ENCODE assay signal across 14 mouse cellular contexts in the genomic region with DNA sequence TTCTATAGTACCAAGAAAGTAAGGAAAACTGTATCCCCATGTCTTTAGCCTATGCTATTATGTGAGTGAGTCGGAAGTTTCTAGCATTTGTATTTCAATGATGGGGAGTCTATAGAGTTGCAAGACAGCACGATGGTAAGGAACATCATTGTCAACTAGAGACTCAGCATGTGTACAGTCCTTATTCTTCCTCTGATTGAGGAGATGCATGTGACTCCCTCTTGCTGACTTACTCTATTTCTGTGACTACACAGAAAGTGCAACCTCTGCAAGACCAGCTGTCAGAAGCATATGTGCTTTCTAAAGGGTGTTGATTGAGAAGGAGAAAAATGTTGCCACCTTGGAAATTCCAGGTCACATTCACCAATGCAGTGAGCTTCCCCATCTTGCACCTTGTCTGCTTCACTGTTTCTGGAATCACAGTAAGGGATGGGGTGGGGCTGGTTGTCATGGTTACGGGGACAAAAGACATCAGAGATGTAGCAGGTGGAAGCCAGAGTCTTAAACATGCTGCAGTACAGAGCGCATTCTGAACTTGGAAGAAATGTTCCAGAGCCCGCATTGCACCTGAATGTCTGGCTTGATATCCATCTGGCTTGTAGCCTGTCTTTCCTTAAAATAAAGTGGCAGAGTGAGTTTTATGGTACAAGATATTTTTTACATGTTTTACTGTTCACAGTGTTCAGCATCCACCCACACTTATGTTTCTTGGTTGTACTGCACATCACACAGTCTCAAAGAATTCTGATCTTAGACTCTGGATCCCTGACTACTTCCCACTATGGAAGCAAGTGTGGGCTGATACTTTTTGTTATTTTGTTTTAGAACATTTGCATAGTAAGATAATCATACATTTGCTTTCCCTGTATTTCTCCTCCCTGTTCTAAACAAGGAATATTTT. TPM values are rescaled to one million over a fixed set of nuclear protein-coding genes. Genes with fewer than 3 reads are reported as not detected.
A peak's percentile ranks its signal among the peaks of the same experiment; 100 is the strongest.
DNase-seq lines count a peak whose midpoint lies in the region; ATAC-seq and TF ChIP-seq lines count a peak whose summit lies in the region.
"Had no signal": no experiment of that assay in that cellular context is flagged by ENCODE, and none has a peak within 500 bp of the region (broad histone marks: within the 10 kb centered on the region; RNA-seq: fewer than 3 reads in every experiment).

No protein-coding gene starts in this region.

- H3K4me1 ChIP-seq in hindbrain, embryonic 14.5 days (replicated peaks; ENCODE audit: control insufficient read depth, insufficient read depth, low read length), result no peaks in the 10 kb centered on the region; the same call in 1 of the 2 replicates
- peaks cover 6% of the 10 kb centered on the region; the same call in 1 of the 2 replicates for H3K4me1 ChIP-seq in hindbrain, embryonic 13.5 days (replicated peaks)

- H3K27ac ChIP-seq in hindbrain, embryonic 14.5 days, result no peak overlapping the region
- no peak overlapping the region for H3K27ac ChIP-seq in hindbrain, embryonic 13.5 days
- H3K27ac ChIP-seq in left cerebral cortex, adult 2 months, result peak overlapping the region; percentile 17

- H3K27me3 ChIP-seq in hindbrain, embryonic 14.5 days (ENCODE audit: control insufficient read depth, insufficient read depth, low read length), result no peaks in the 10 kb centered on the region
- no peaks in the 10 kb centered on the region for H3K27me3 ChIP-seq in hindbrain, embryonic 13.5 days

- no peaks in the 10 kb centered on the region for H3K36me3 ChIP-seq in hindbrain, embryonic 14.5 days (replicated peaks; ENCODE audit: control insufficient read depth, insufficient read depth)
- H3K36me3 ChIP-seq in hindbrain, embryonic 13.5 days, result no peaks in the 10 kb centered on the region

- intact Hi-C loops in left cerebral cortex, adult 2 months (cut with DNase I), result loop anchor here (1.0 to 10.0 kb wide), 3 partner anchors 54 to 372 kb away; no protein-coding TSS in a partner anchor

- peak; percentile 70; the same call in 1 of the 2 replicates for ATAC-seq in hindbrain, embryonic 14.5 days (ENCODE audit: low FRiP score)
- ATAC-seq in hindbrain, embryonic 13.5 days (ENCODE audit: low FRiP score), result no peak
- ATAC-seq in frontal cortex, adult (ENCODE audit: low TSS enrichment), result peak; percentile 89
- ATAC-seq: CD4-positive, CD25-positive, alpha-beta regulatory T cell, adult 4 months; intestine, embryonic 16.5 days had no signal

- 71% methylated on average over 5 of the region's 5 CpGs for WGBS in hindbrain, embryonic 14.5 days
- 77% methylated on average over 5 of the region's 5 CpGs for WGBS in hindbrain, embryonic 13.5 days

- no peak overlapping the region for H3K4me2 ChIP-seq in hindbrain, embryonic 14.5 days (replicated peaks)
- no peak overlapping the region for H3K4me2 ChIP-seq in hindbrain, embryonic 13.5 days

- H3K9me3 ChIP-seq in hindbrain, embryonic 14.5 days (ENCODE audit: control insufficient read depth, low read length), result no peaks in the 10 kb centered on the region
- no peaks in the 10 kb centered on the region for H3K9me3 ChIP-seq in hindbrain, embryonic 13.5 days

- peak; percentile 69 for DNase-seq in hindbrain, embryonic 14.5 days (ENCODE audit: low spot score)
- DNase-seq in left cerebral cortex, adult 2 months (ENCODE audit: extremely low spot score in 1 of 2, low spot score in 2 of 2), result peak; percentile 50 to 60
- DNase-seq in right cerebral cortex, postnatal 10 days (ENCODE audit: low spot score in 2 of 2), result peak; percentile 78 to 86
- DNase-seq in embryo, embryonic 9.5 days (ENCODE audit: extremely low spot score), result no peak
- no peak for DNase-seq in thymus, postnatal 25 days
- no peak for DNase-seq in lung, postnatal 14 days
- DNase-seq: cerebellum, adult 11 months; heart, adult 18-20 months; lung, adult 2 months; thymus, adult 2 months had no signal

- TF ChIP-seq CTCF in left cerebral cortex, adult 2 months (IDR thresholded peaks at IDR 0.05), result no peak

- no peak overlapping the region for H3K9ac ChIP-seq in hindbrain, embryonic 14.5 days
- no peak overlapping the region for H3K9ac ChIP-seq in hindbrain, embryonic 13.5 days

- H3K4me3 ChIP-seq in hindbrain, embryonic 14.5 days (replicated peaks; ENCODE audit: low read length), result no peak overlapping the region
- H3K4me3 ChIP-seq in hindbrain, embryonic 13.5 days, result no peak overlapping the region
- no peak overlapping the region for H3K4me3 ChIP-seq in left cerebral cortex, adult 2 months

RNA-seq across cellular contexts. Expression of a gene that starts 7.2 kb away (rescaled TPM):
- polyA plus RNA-seq in hindbrain, embryonic 14.5 days (2014; fragmentation: Nextera tagmentation; extraction: Ambion mirVana), result 5.5 and 5.6 TPM in 2 replicates
- polyA plus RNA-seq in hindbrain, embryonic 13.5 days (2015; fragmentation: Nextera tagmentation; extraction: Ambion mirVana), result 2.7 TPM in 2 replicates
- total RNA-seq in left cerebral cortex, adult 2 months (2021), result 10 to 100 TPM; 28.1 to 31.9 TPM
- polyA plus RNA-seq: CD4-positive, CD25-positive, alpha-beta regulatory T cell, adult 4 months had no signal

Comparison
In these comparisons a context has a peak if more than half of its experiments do, and no peak if none do; other contexts are left out.
1. DNase-seq: peak in hindbrain, embryonic 14.5 days (single experiment), left cerebral cortex, adult 2 months (2 of 2) and right cerebral cortex, postnatal 10 days (2 of 2); none in embryo, embryonic 9.5 days (single experiment), thymus, postnatal 25 days (single experiment) and lung, postnatal 14 days (single experiment).